Mouse (Mus musculus) lung, embryonic 14.5 days (tissue): Measurements from ENCODE around the gene Myo1c. TPM values are rescaled to one million over a fixed set of nuclear protein-coding genes. Genes with fewer than 3 reads are reported as not detected.
A peak's percentile ranks its signal among the peaks of the same experiment; 100 is the strongest.

Experiments used
- ATAC-seq: fragments of 200-750 bp; cut with Nextera tagmentation; 2 replicates; pipeline ENCODE4 v1.8.0; 2017; ENCODE audit warnings: mild to moderate bottlenecking, moderate TSS enrichment, moderate library complexity; ENCODE audit not compliant: insufficient read depth
- DNase-seq: peaks from one replicate; pipeline ENCODE4 v3.0.0-alpha.2; 2015
- H3K27ac ChIP-seq: fragments of 300-500 bp; sonication (generic); 2 replicates; pipeline ENCODE4 v1.5.1; 2014; ENCODE audit warnings: low read depth, mild to moderate bottlenecking, moderate library complexity
- H3K27me3 ChIP-seq: fragments of 300-500 bp; sonication (generic); 2 replicates; pipeline ENCODE4 v1.6.1; 2014; ENCODE audit warnings: low read length, control low read depth; ENCODE audit not compliant: insufficient read depth
- H3K36me3 ChIP-seq: fragments of 300-500 bp; sonication (generic); 2 replicates; pipeline ENCODE4 v1.6.1; 2014; ENCODE audit warnings: control low read depth; ENCODE audit not compliant: insufficient read depth
- H3K4me1 ChIP-seq: fragments of 300-500 bp; sonication (generic); 2 replicates; pipeline ENCODE4 v1.6.1; 2014; ENCODE audit warnings: antibody characterized with exemption, control low read depth; ENCODE audit not compliant: insufficient read depth
- H3K4me2 ChIP-seq: fragments of 300-500 bp; sonication (generic); 2 replicates; pipeline ENCODE4 v1.6.1; 2014; ENCODE audit warnings: mild to moderate bottlenecking
- H3K4me3 ChIP-seq: fragments of 300-500 bp; sonication (generic); 2 replicates; pipeline ENCODE4 v1.5.1; 2014; ENCODE audit warnings: low read depth, low read length
- H3K9ac ChIP-seq: fragments of 300-500 bp; sonication (generic); 2 replicates; pipeline ENCODE4 v1.6.1; 2014
- H3K9me3 ChIP-seq: fragments of 300-500 bp; sonication (generic); 2 replicates; pipeline ENCODE4 v1.6.1; 2016; ENCODE audit warnings: low read depth, low read length, control low read depth
- CTCF ChIP-seq: IDR thresholded peaks from 2 replicates; pipeline ENCODE4 v1.5.1; 2016; ENCODE audit warnings: antibody characterized with exemption, low read depth
- WGBS: fragments of 180-500 bp; shearing (Covaris S2); extraction: QIAGEN DNeasy Blood & Tissue Kit; methylation state at CpG from one replicate; pipeline ENCODE4 v1.1.7; 2014; 5-methylcytosine and 5-hydroxymethylcytosine counted together
- polyA plus RNA-seq: library from polyadenylated mRNA; unstranded; fragments of >200 nt; fragmentation: Nextera tagmentation; extraction: Ambion mirVana; gene quantifications from 2 replicates; pipeline ENCODE4 v1.2.1, GENCODE M21; 2014

The Myo1c gene
- polyA plus RNA-seq = 52.3 and 56.5 TPM in 2 replicates

GRCm38 (mm10) chr11:75650311-75650710, at the start of gene Myo1c:
Gene Myo1c, plus strand, starts transcription at chr11:75650504.
- Histone ChIP-seq H3K4me1 (peaks cover 29% of the 10 kb centered on the region), H3K4me2 (peak within 1 kb of the TSS; percentile 89), H3K36me3 (no peaks in the 10 kb centered on the region), H3K27ac (peak within 1 kb of the TSS; percentile 91), H3K27me3 (0 out of 2 replicates have a peak, but pooled peaks cover 3% of the 10 kb centered on the region), H3K4me3 (peak within 1 kb of the TSS; percentile 74), H3K9me3 (no peaks in the 10 kb centered on the region), H3K9ac (peak within 1 kb of the TSS; percentile 88)
- DNase-seq (peak; percentile 11), ATAC-seq (no peak)
- no peak for TF ChIP-seq CTCF
- WGBS = 71% methylated on average over 7 of the region's 7 CpGs

GRCm38 (mm10) chr11:75604826-75605225, 45.5 kb upstream of the Myo1c start:
- no peaks in the 10 kb centered on the region for H3K4me1 ChIP-seq
- no peak for TF ChIP-seq CTCF
- H3K9me3 ChIP-seq = no peaks in the 10 kb centered on the region
- 82% methylated on average over 5 of the region's 5 CpGs for WGBS
- no peak overlapping the region for H3K4me3 ChIP-seq
- H3K4me2 ChIP-seq = no peak overlapping the region
- H3K27me3 ChIP-seq = no peaks in the 10 kb centered on the region
- no peak for ATAC-seq
- no peak overlapping the region for H3K27ac ChIP-seq
- no peak for DNase-seq
- peaks cover 71% of the 10 kb centered on the region for H3K36me3 ChIP-seq
- H3K9ac ChIP-seq = no peak overlapping the region

GRCm38 (mm10) chr11:75605318-75605717, 45.0 kb upstream of the Myo1c start:
- DNase-seq = no peak
- no peaks in the 10 kb centered on the region for H3K9me3 ChIP-seq
- WGBS = 47% methylated on average over 1 of the region's 1 CpGs
- no peak for TF ChIP-seq CTCF
- no peak overlapping the region for H3K9ac ChIP-seq
- H3K36me3 ChIP-seq = peaks cover 71% of the 10 kb centered on the region
- H3K4me3 ChIP-seq = no peak overlapping the region
- no peaks in the 10 kb centered on the region for H3K27me3 ChIP-seq
- no peak overlapping the region for H3K27ac ChIP-seq
- no peaks in the 10 kb centered on the region for H3K4me1 ChIP-seq
- H3K4me2 ChIP-seq = no peak overlapping the region
- ATAC-seq = no peak

GRCm38 (mm10) chr11:75608776-75609175, 41.5 kb upstream of the Myo1c start:
- Histone ChIP-seq H3K9ac (no peak overlapping the region), H3K4me2 (no peak overlapping the region), H3K9me3 (no peaks in the 10 kb centered on the region), H3K27ac (no peak overlapping the region), H3K4me1 (no peaks in the 10 kb centered on the region), H3K27me3 (no peaks in the 10 kb centered on the region), H3K4me3 (no peak overlapping the region), H3K36me3 (peaks cover 65% of the 10 kb centered on the region)
- no peak for TF ChIP-seq CTCF
- 90% methylated on average over 5 of the region's 5 CpGs for WGBS
- no peak for DNase-seq
- no peak for ATAC-seq

- ATAC-seq = no peak
- Histone ChIP-seq H3K36me3 (peaks cover 62% of the 10 kb centered on the region), H3K4me2 (no peak overlapping the region), H3K27ac (no peak overlapping the region), H3K9me3 (no peaks in the 10 kb centered on the region), H3K4me1 (no peaks in the 10 kb centered on the region), H3K9ac (no peak overlapping the region), H3K4me3 (no peak overlapping the region), H3K27me3 (no peaks in the 10 kb centered on the region)
- no peak for TF ChIP-seq CTCF
- 90% methylated on average over 2 of the region's 2 CpGs for WGBS
- DNase-seq = no peak
Measured at GRCm38 (mm10) chr11:75610021-75610420, 40.3 kb upstream of the Myo1c start.

- WGBS = 95% methylated on average over 1 of the region's 1 CpGs
- Histone ChIP-seq H3K36me3 (peaks cover 63% of the 10 kb centered on the region), H3K9ac (no peak overlapping the region), H3K27me3 (no peaks in the 10 kb centered on the region), H3K27ac (no peak overlapping the region), H3K4me1 (no peaks in the 10 kb centered on the region), H3K9me3 (no peaks in the 10 kb centered on the region), H3K4me3 (no peak overlapping the region), H3K4me2 (no peak overlapping the region)
- DNase-seq (no peak), ATAC-seq (no peak)
- no peak for TF ChIP-seq CTCF
Measured at GRCm38 (mm10) chr11:75614769-75615168, 35.5 kb upstream of the Myo1c start.

GRCm38 (mm10) chr11:75615556-75615955, 34.7 kb upstream of the Myo1c start:
- no peak overlapping the region for H3K9ac ChIP-seq
- no peak overlapping the region for H3K4me2 ChIP-seq
- no peaks in the 10 kb centered on the region for H3K9me3 ChIP-seq
- no peaks in the 10 kb centered on the region for H3K27me3 ChIP-seq
- H3K4me1 ChIP-seq = no peaks in the 10 kb centered on the region; the same call in 1 of the 2 replicates
- H3K27ac ChIP-seq = no peak overlapping the region
- no peak for TF ChIP-seq CTCF
- DNase-seq (no peak), ATAC-seq (no peak)
- H3K4me3 ChIP-seq = no peak overlapping the region
- 65% methylated on average over 2 of the region's 2 CpGs for WGBS
- peaks cover 63% of the 10 kb centered on the region for H3K36me3 ChIP-seq

GRCm38 (mm10) chr11:75619133-75619532, 31.2 kb upstream of the Myo1c start:
- H3K27ac ChIP-seq = no peak overlapping the region
- H3K36me3 ChIP-seq = peaks cover 64% of the 10 kb centered on the region
- no peaks in the 10 kb centered on the region; the same call in 1 of the 2 replicates for H3K4me1 ChIP-seq
- H3K4me3 ChIP-seq = no peak overlapping the region
- no peak overlapping the region for H3K9ac ChIP-seq
- H3K4me2 ChIP-seq = no peak overlapping the region
- 74% methylated on average over 5 of the region's 5 CpGs for WGBS
- H3K9me3 ChIP-seq = no peaks in the 10 kb centered on the region
- ATAC-seq (no peak), DNase-seq (peak; percentile 20)
- no peaks in the 10 kb centered on the region for H3K27me3 ChIP-seq
- peak; percentile 49 for TF ChIP-seq CTCF
